Mouse (Mus musculus): ENCODE measurements around the gene Zfp12. TPM values are rescaled to one million over a fixed set of nuclear protein-coding genes. Genes with fewer than 3 reads are reported as not detected.

Zfp12 gene
- total and polyA plus RNA-seq, 3 experiments = 15.2 to 56.3 (median 17.3) TPM

DNA sequence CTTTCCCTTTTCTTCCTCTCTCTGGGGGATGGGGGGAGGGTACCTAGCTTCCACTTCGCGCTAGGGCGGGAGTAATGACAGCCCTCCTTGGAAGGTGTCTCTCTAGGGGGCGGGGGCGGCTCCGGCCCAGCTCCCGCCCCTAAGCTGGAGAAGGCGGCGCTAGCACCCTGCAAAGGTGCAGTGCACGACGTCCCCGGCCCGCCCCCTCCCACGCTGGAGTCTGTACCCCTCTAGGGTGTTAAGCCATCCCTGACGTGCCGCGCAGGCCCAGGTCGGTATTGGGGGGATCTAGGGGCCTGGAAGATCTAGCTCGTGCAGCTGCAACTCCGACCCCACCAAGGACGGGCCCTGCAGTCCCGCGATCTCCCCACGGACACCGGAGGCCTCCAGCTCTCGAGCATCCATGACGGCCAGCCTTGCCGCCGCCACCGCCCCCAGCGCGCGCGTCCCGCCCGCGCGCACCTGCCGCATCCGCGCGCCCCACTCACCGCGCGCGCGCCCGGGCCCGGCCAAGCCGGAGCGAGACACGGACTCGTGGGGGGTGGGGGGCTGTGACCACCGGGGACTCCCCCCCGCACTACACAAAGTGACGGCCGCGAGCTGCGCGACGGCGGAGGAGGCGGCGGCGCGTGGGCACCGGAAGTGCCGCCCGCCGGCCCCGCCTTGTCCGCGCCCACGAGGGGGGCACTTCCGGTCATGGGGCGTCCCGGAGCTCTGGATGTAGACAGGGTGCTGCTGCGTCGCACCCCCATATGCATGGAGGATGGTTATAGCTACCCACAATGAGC, 34.6 kb downstream of the Zfp12 start, which contains the start of gene Zfp316 (continued):
- TF ChIP-seq MEF2A (IDR thresholded peaks at IDR 0.05; ENCODE audit: extremely low read depth, insufficient replicate concordance, low read depth, low read length, poor library complexity, severe bottlenecking) (no peak), GATA1 (IDR thresholded peaks at IDR 0.05; ENCODE audit: low read depth, low read length) (no peak), TAL1 (IDR thresholded peaks at IDR 0.05; ENCODE audit: low read length) (no peak)

DNA sequence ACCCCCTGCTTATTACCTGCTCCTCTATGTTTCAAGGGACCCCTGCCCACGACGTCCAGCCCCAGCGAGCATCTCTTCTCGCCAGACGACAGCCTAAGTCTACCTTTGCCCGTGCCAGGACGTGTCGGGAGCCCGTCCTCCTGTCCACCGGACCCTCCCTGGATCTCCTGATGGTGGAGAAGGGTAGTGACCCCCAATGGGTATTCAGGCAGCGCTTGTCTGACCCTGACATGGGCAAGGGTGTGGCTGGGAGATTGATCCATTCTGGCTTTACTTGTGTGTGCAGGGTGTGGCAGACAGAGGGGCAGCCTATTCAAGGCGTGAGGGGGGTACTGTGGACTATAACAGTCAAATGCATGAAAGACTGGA, 35.2 kb downstream of the Zfp12 start:
- Histone ChIP-seq H3K9me3 (replicated peaks; ENCODE audit: insufficient read depth, low read length) (no peaks in the 10 kb centered on the region), H3K27me3 (ENCODE audit: control insufficient read depth in 1 of 2, insufficient read depth in 2 of 2, low read length in 2 of 2) (no peaks in the 10 kb centered on the region), H3K4me1 (ENCODE audit: control insufficient read depth in 1 of 2, insufficient read depth in 2 of 2, low read length in 2 of 2) (peaks cover 8 to 39% of the 10 kb centered on the region in 2 experiments), H3K9ac (ENCODE audit: control insufficient read depth, low read depth, low read length, poor library complexity, severe bottlenecking) (peak overlapping the region; percentile 81), H3K27ac (ENCODE audit: control insufficient read depth, low read depth, low read length) (peak overlapping the region; percentile 32), H3K79me2 (ENCODE audit: control insufficient read depth, insufficient read depth, low read length, poor library complexity) (peaks cover 7% of the 10 kb centered on the region), H3K4me3 (ENCODE audit: control insufficient read depth in 1 of 2, insufficient read depth in 1 of 2, low read depth in 2 of 2, low read length in 2 of 2) (peak overlapping the region; percentile 79 to 97), H3K36me3 (ENCODE audit: control insufficient read depth in 1 of 2, insufficient read depth in 2 of 2, low read length in 2 of 2) (peaks cover 0 to 20% of the 10 kb centered on the region in 2 experiments; a peak in 2 of 4 replicates)
- no peak for DNase-seq (ENCODE audit: low read depth, low spot score)
- TF ChIP-seq SMC3 (IDR thresholded peaks at IDR 0.05; ENCODE audit: low read depth, low read length) (no peak), MAFK (IDR thresholded peaks at IDR 0.05; ENCODE audit: borderline replicate concordance, low read depth, low read length) (no peak), ZKSCAN1 (IDR thresholded peaks at IDR 0.05; ENCODE audit: low read depth, low read length) (no peak), POLR2AphosphoS5 (IDR thresholded peaks at IDR 0.05; ENCODE audit: borderline replicate concordance, low read depth, low read length) (no peak), USF1 (IDR thresholded peaks at IDR 0.05; ENCODE audit: low read depth, low read length) (no peak), ETS1 (IDR thresholded peaks at IDR 0.05; ENCODE audit: low read depth, low read length) (no peak), RCOR1 (IDR thresholded peaks at IDR 0.05; ENCODE audit: low read depth, low read length) (no peak), TAL1 (IDR thresholded peaks at IDR 0.05; ENCODE audit: low read length) (no peak), NELFE (IDR thresholded peaks at IDR 0.05; ENCODE audit: low read depth, low read length) (no peak), JUND (IDR thresholded peaks at IDR 0.05; ENCODE audit: low read depth, low read length) (no peak), NRF1 (IDR thresholded peaks at IDR 0.05; ENCODE audit: insufficient read depth, low read depth, low read length, poor library complexity, severe bottlenecking) (no peak), HCFC1 (IDR thresholded peaks at IDR 0.05; ENCODE audit: low read depth, low read length) (no peak), MYC (IDR thresholded peaks at IDR 0.05; ENCODE audit: low read depth, low read length) (no peak), POLR2AphosphoS2 (IDR thresholded peaks at IDR 0.05; ENCODE audit: low read length) (no peak), E2F4 (IDR thresholded peaks at IDR 0.05; ENCODE audit: borderline replicate concordance, low read depth, low read length) (no peak), USF2 (IDR thresholded peaks at IDR 0.05; ENCODE audit: borderline replicate concordance in 1 of 2, insufficient read depth in 1 of 2, low read depth in 1 of 2, low read length in 2 of 2) (no peak), TCF12 (IDR thresholded peaks at IDR 0.05; ENCODE audit: low read depth, low read length) (no peak; the same call in 1 of the 2 replicates)
